Mouse (Mus musculus): ENCODE data around the gene Glo1. TPM values are rescaled to one million over a fixed set of nuclear protein-coding genes. Genes with fewer than 3 reads are reported as not detected.
"Not testable (repeated sequence)": the region's sequence is repeated elsewhere in the genome, so short reads cannot be mapped to it uniquely, and the experiment has no call there.

Glo1 gene
- polyA plus RNA-seq, 1 experiment from 2014 or later: 239 TPM

DNA sequence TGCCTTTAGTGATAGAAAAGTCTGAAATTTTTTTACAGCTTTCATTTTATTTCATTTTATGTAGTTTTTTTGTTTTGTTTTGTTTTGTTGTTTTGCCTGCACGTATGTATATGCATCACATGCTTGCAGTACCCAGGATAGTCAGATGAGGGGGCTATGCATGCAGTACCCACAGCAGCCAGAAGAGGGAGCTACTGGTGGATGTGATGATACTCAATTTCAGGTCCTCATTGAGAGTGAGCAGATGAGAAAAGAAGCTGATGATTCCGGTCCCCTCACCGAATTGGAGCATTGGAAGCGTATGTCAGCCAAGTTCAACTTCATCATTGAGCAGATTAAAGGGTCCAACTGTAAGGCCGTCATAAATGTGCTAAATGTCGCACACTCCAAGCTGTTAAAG, 26.3 kb upstream of the Glo1 start:
- WGBS (ENCODE audit: insufficient replicate concordance): 94% methylated on average over 6 of the region's 6 CpGs
- H3K27ac ChIP-seq (ENCODE audit: low read depth, low read length): no peak overlapping the region
- H3K4me2 ChIP-seq: no peak overlapping the region
- no peaks in the 10 kb centered on the region for H3K27me3 ChIP-seq (ENCODE audit: control insufficient read depth, insufficient read depth, low read length)
- no peak overlapping the region for H3K9ac ChIP-seq (ENCODE audit: low read depth, low read length)
- no peak for ATAC-seq (replicated peaks; ENCODE audit: insufficient number of reproducible peaks, low FRiP score, low TSS enrichment)
- no peaks in the 10 kb centered on the region for H3K36me3 ChIP-seq (ENCODE audit: control insufficient read depth, insufficient read depth, low read length)
- H3K4me1 ChIP-seq (ENCODE audit: control insufficient read depth, insufficient read depth, low read length): no peaks in the 10 kb centered on the region
- H3K4me3 ChIP-seq (ENCODE audit: low read depth, low read length): no peak overlapping the region
- peaks cover 4% of the 10 kb centered on the region; the same call in 1 of the 2 replicates for H3K9me3 ChIP-seq (replicated peaks; ENCODE audit: control insufficient read depth, low read length)

DNA sequence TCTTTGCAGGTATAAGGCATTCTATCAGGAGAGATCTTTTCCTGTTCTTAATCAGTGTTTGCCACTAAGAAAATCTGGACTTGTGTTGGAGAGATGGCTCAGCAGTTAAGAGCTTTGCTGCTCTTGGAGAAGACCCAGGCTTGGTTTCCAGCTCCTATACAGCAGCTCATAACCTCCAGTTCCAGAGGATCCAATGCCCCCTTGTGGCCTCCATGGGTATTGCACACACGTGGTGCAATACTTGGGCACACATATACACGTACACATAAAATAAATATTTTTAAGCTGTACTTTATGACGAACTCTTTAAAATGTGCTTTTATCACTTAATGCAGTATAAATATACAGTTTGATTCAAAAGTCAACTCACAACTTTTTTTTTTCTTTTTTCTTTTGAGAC, 22.1 kb upstream of the Glo1 start:
- H3K4me2 ChIP-seq: no peak overlapping the region
- no peaks in the 10 kb centered on the region for H3K27me3 ChIP-seq (ENCODE audit: control insufficient read depth, insufficient read depth, low read length)
- H3K9me3 ChIP-seq (replicated peaks; ENCODE audit: control insufficient read depth, low read length): peaks cover 4% of the 10 kb centered on the region; the same call in 1 of the 2 replicates
- no peaks in the 10 kb centered on the region for H3K36me3 ChIP-seq (ENCODE audit: control insufficient read depth, insufficient read depth, low read length)
- no peak overlapping the region for H3K9ac ChIP-seq (ENCODE audit: low read depth, low read length)
- H3K27ac ChIP-seq (ENCODE audit: low read depth, low read length): no peak overlapping the region
- 88% methylated on average over 3 of the region's 3 CpGs for WGBS (ENCODE audit: insufficient replicate concordance)
- no peak overlapping the region for H3K4me3 ChIP-seq (ENCODE audit: low read depth, low read length)
- no peaks in the 10 kb centered on the region for H3K4me1 ChIP-seq (ENCODE audit: control insufficient read depth, insufficient read depth, low read length)
- ATAC-seq (replicated peaks; ENCODE audit: insufficient number of reproducible peaks, low FRiP score, low TSS enrichment): no peak

DNA sequence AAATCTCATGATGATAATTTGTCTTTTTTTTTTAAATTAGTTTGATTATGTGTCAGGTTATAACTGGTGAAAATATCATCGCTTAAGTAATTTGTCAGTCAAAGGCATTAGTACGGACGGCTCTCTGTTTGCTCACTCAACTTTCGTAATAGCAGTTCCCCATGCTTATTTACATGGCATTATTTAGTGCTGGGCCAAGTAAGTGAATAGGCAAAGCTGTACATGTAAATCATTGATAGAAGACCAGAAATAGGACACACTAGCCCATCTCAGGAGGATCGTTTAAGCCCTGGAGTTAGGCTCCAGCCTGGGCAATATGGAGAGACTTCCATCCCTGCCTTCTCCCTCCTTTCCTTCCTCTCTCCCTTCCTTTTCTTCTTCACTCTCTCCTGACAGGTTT, 14.2 kb upstream of the Glo1 start:
- H3K36me3 ChIP-seq (ENCODE audit: control insufficient read depth, insufficient read depth, low read length): no peaks in the 10 kb centered on the region
- H3K9me3 ChIP-seq (replicated peaks; ENCODE audit: control insufficient read depth, low read length): no peaks in the 10 kb centered on the region
- peaks cover 2% of the 10 kb centered on the region; the same call in 1 of the 2 replicates for H3K4me1 ChIP-seq (ENCODE audit: control insufficient read depth, insufficient read depth, low read length)
- no peak overlapping the region for H3K9ac ChIP-seq (ENCODE audit: low read depth, low read length)
- ATAC-seq (replicated peaks; ENCODE audit: insufficient number of reproducible peaks, low FRiP score, low TSS enrichment): no peak
- 93% methylated on average over 5 of the region's 5 CpGs for WGBS (ENCODE audit: insufficient replicate concordance)
- H3K4me2 ChIP-seq: no peak overlapping the region
- H3K4me3 ChIP-seq (ENCODE audit: low read depth, low read length): no peak overlapping the region
- no peaks in the 10 kb centered on the region for H3K27me3 ChIP-seq (ENCODE audit: control insufficient read depth, insufficient read depth, low read length)
- no peak overlapping the region for H3K27ac ChIP-seq (ENCODE audit: low read depth, low read length)

DNA sequence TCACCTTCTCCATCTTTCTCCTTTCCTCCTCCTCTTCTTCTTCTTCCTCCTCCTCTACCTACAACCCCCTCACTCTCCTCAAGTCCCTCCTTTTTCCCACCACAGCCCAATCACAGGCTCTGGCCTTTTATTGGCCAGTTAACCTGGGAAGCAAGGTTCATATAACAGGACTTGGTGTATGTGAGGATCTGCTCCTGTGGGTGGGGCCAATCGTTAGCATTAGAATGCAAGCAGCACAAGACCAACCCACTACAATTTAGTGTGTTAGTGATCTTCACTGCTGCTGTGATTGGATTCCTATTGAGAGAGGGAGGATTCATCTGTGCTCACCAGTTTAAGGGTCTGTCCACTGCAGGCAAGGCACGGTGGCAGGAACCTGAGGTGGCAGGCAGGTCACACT, 12.3 kb upstream of the Glo1 start:
- Histone ChIP-seq H3K9ac (ENCODE audit: low read depth, low read length) (no peak overlapping the region), H3K27ac (ENCODE audit: low read depth, low read length) (no peak overlapping the region), H3K4me3 (ENCODE audit: low read depth, low read length) (no peak overlapping the region), H3K9me3 (replicated peaks; ENCODE audit: control insufficient read depth, low read length) (no peaks in the 10 kb centered on the region), H3K4me1 (ENCODE audit: control insufficient read depth, insufficient read depth, low read length) (peaks cover 4% of the 10 kb centered on the region; the same call in 1 of the 2 replicates), H3K4me2 (no peak overlapping the region), H3K27me3 (ENCODE audit: control insufficient read depth, insufficient read depth, low read length) (no peaks in the 10 kb centered on the region), H3K36me3 (ENCODE audit: control insufficient read depth, insufficient read depth, low read length) (no peaks in the 10 kb centered on the region)
- ATAC-seq (replicated peaks; ENCODE audit: insufficient number of reproducible peaks, low FRiP score, low TSS enrichment): no peak
- WGBS (ENCODE audit: insufficient replicate concordance): 61% methylated on average over 2 of the region's 2 CpGs

DNA sequence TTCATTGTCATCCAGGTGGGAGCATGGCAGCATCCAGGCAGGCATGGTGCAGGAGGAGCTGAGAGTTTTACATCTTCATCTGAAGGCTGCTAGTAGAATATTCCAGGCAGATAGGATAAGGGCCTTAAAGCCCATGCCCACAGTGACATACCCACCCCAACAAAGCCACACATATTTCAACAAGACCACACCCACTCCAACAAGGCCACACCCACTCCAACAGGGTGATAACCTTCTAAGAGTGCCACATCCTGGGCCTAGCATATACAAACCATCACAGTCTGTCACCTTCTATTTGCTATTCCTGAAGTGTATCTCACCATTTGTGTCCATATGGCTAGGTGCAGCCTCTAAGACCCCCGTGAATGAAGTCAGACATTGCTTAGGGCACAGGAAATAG, 11.0 kb upstream of the Glo1 start:
- no peak for ATAC-seq (replicated peaks; ENCODE audit: insufficient number of reproducible peaks, low FRiP score, low TSS enrichment)
- H3K9ac ChIP-seq (ENCODE audit: low read depth, low read length): no peak overlapping the region
- H3K9me3 ChIP-seq (replicated peaks; ENCODE audit: control insufficient read depth, low read length): no peaks in the 10 kb centered on the region
- H3K4me3 ChIP-seq (ENCODE audit: low read depth, low read length): no peak overlapping the region
- WGBS (ENCODE audit: insufficient replicate concordance): 31% methylated on average over 1 of the region's 1 CpGs
- H3K4me1 ChIP-seq (ENCODE audit: control insufficient read depth, insufficient read depth, low read length): peaks cover 4% of the 10 kb centered on the region; the same call in 1 of the 2 replicates
- H3K36me3 ChIP-seq (ENCODE audit: control insufficient read depth, insufficient read depth, low read length): no peaks in the 10 kb centered on the region
- no peak overlapping the region for H3K27ac ChIP-seq (ENCODE audit: low read depth, low read length)
- no peaks in the 10 kb centered on the region for H3K27me3 ChIP-seq (ENCODE audit: control insufficient read depth, insufficient read depth, low read length)
- no peak overlapping the region for H3K4me2 ChIP-seq

DNA sequence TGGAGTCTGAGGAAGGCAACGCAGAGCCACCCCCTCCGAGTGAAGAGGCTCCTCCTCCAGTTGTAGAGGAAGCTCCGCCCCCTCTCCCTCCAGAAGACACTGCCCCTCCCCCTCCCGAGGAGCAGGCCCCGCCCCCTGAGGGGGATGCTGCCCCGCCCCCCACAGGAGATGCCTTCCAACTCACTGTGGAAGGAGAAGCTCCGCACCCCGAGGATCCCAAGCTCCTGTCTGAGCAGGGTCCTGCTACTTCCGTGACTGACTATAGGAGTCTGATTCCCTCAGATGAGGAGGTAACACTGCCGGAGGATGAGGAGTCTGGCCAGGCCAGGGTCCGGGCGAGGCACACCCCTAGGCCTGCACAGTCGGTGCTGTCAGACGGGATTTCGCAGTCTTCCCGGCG, 8.7 kb upstream of the Glo1 start:
- peak; percentile 46; the same call in 1 of the 2 replicates for ATAC-seq (replicated peaks; ENCODE audit: insufficient number of reproducible peaks, low FRiP score, low TSS enrichment)
- WGBS (ENCODE audit: insufficient replicate concordance): 16% methylated on average over 17 of the region's 17 CpGs
- peak overlapping the region; percentile 57 for H3K4me2 ChIP-seq
- no peaks in the 10 kb centered on the region for H3K27me3 ChIP-seq (ENCODE audit: control insufficient read depth, insufficient read depth, low read length)
- H3K4me1 ChIP-seq (ENCODE audit: control insufficient read depth, insufficient read depth, low read length): peaks cover 4% of the 10 kb centered on the region; the same call in 1 of the 2 replicates
- H3K9me3 ChIP-seq (replicated peaks; ENCODE audit: control insufficient read depth, low read length): no peaks in the 10 kb centered on the region
- no peaks in the 10 kb centered on the region for H3K36me3 ChIP-seq (ENCODE audit: control insufficient read depth, insufficient read depth, low read length)
- no peak overlapping the region for H3K9ac ChIP-seq (ENCODE audit: low read depth, low read length)
- no peak overlapping the region for H3K27ac ChIP-seq (ENCODE audit: low read depth, low read length)
- peak overlapping the region; percentile 35 for H3K4me3 ChIP-seq (ENCODE audit: low read depth, low read length)

DNA sequence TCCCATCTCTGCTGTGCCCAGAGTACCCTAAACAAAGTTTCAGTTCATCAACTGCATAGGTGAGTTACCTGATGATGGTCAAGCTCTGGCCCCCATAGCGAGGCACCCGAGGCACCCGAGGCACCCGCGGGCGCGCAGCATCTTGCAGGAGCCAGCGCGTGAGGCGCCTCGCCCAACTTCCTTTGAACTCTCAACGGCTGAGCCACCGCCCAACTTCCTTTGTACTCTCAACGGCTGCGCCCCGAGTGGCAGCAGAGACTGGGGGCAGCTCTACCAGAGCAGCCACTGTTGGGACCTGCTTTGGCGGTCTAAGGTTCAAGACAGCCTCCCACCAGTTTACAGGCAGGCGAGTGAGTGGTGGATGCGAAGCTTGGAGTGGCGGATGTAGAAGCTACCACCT, 2.5 kb downstream of the Glo1 start, which contains the start of gene Dnah8:
Gene Dnah8, plus strand, starts transcription at position 223 of the 400 bp plus-strand sequence.
- no CpG with 5 or more reads among the region's 20 CpGs for WGBS (ENCODE audit: insufficient replicate concordance)
- H3K27me3 ChIP-seq (ENCODE audit: control insufficient read depth, insufficient read depth, low read length); H3K4me3 ChIP-seq (ENCODE audit: low read depth, low read length); H3K36me3 ChIP-seq (ENCODE audit: control insufficient read depth, insufficient read depth, low read length); H3K9me3 ChIP-seq (replicated peaks; ENCODE audit: control insufficient read depth, low read length); ATAC-seq (replicated peaks; ENCODE audit: insufficient number of reproducible peaks, low FRiP score, low TSS enrichment); H3K9ac ChIP-seq (ENCODE audit: low read depth, low read length); H3K27ac ChIP-seq (ENCODE audit: low read depth, low read length); H3K4me2 ChIP-seq; H3K4me1 ChIP-seq (ENCODE audit: control insufficient read depth, insufficient read depth, low read length): not testable (repeated sequence)

DNA sequence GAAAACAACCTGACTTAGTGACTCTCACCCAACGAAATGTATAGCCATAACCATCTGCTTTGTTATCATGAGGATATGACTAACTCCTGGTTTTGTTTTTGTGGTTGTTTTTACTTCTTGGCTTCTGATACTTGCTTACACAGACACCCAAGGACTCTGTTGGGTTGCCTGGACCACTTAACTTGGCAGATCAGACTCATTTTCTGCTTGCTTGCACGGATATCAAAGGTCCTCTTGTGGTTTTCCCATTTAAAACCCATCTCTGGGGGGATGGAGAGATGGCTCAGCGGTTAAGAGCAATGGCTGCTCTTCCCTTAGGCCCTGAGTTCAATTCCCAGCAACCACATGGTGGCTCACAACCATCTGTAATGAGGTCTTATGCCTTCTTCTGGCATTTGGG, 3.5 kb downstream of the Glo1 start:
- H3K4me2 ChIP-seq: no peak overlapping the region
- no peak overlapping the region for H3K9ac ChIP-seq (ENCODE audit: low read depth, low read length)
- no peaks in the 10 kb centered on the region for H3K4me1 ChIP-seq (ENCODE audit: control insufficient read depth, insufficient read depth, low read length)
- ATAC-seq (replicated peaks; ENCODE audit: insufficient number of reproducible peaks, low FRiP score, low TSS enrichment): no peak
- WGBS (ENCODE audit: insufficient replicate concordance): 82% methylated on average over 3 of the region's 3 CpGs
- H3K27me3 ChIP-seq (ENCODE audit: control insufficient read depth, insufficient read depth, low read length): no peaks in the 10 kb centered on the region
- H3K27ac ChIP-seq (ENCODE audit: low read depth, low read length): no peak overlapping the region
- no peak overlapping the region for H3K4me3 ChIP-seq (ENCODE audit: low read depth, low read length)
- H3K36me3 ChIP-seq (ENCODE audit: control insufficient read depth, insufficient read depth, low read length): no peaks in the 10 kb centered on the region
- H3K9me3 ChIP-seq (replicated peaks; ENCODE audit: control insufficient read depth, low read length): no peaks in the 10 kb centered on the region

DNA sequence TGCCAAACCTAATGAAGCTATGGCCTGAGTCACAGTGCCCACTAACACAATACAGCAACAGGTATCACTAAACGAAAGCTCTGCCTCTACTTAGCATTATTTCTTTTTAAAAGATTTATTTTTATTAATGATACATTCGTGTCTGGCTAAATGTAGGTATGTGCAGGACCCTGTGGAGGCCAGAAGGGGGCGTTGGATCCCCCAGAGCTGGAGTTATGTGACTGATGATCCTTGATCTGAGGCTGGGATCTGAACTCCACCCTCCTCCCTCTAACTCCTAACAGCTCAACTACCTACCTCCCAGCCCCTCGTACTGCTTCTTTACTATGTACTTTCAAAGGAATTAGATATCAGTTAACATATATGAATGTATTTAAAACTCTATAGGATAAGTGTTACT, 5.2 kb downstream of the Glo1 start:
- Histone ChIP-seq H3K4me1 (ENCODE audit: control insufficient read depth, insufficient read depth, low read length) (no peaks in the 10 kb centered on the region), H3K36me3 (ENCODE audit: control insufficient read depth, insufficient read depth, low read length) (no peaks in the 10 kb centered on the region), H3K9ac (ENCODE audit: low read depth, low read length) (no peak overlapping the region), H3K9me3 (replicated peaks; ENCODE audit: control insufficient read depth, low read length) (no peaks in the 10 kb centered on the region), H3K27ac (ENCODE audit: low read depth, low read length) (no peak overlapping the region), H3K4me3 (ENCODE audit: low read depth, low read length) (no peak overlapping the region), H3K27me3 (ENCODE audit: control insufficient read depth, insufficient read depth, low read length) (no peaks in the 10 kb centered on the region), H3K4me2 (no peak overlapping the region)
- WGBS (ENCODE audit: insufficient replicate concordance): 64% methylated on average over 4 of the region's 4 CpGs
- ATAC-seq (replicated peaks; ENCODE audit: insufficient number of reproducible peaks, low FRiP score, low TSS enrichment): no peak

All from heart, embryonic 11.5 days (tissue).